Mouse (Mus musculus) left cerebral cortex, postnatal 10 days (tissue): ENCODE data around the gene Denr. TPM values are rescaled to one million over a fixed set of nuclear protein-coding genes. Genes with fewer than 3 reads are reported as not detected.

Experiments used
- DNase-seq, 2 experiments: peaks; one replicate each; pipeline ENCODE4 v3.0.0; 2021 to 2022; ENCODE audit warnings: low spot score in 2 of 2, mixed read lengths in 1 of 2; ENCODE audit errors: extremely low spot score in 1 of 2
- intact Hi-C: fragments of 180-260 bp; cut with DNase I; formaldehyde crosslinking; loops from one replicate; pipeline ENCODE4 v1.15.1; 2025
- total RNA-seq, 2 experiments: library from RNA; stranded (reverse); gene quantifications; 2 replicates each; pipeline ENCODE4 v1.2.3; 2021

Denr gene
- total RNA-seq, 2 experiments from 2014 or later, result 71.2 to 76.9 TPM

GRCm38 (mm10) chr5:123904059-123904672 lies 2.8 kb upstream of the Denr start:
- no peak for DNase-seq
- intact Hi-C loops, result loop anchor here (5.0 kb wide), 1 partner anchor 277 kb away; no protein-coding TSS in a partner anchor

- no peak for DNase-seq
- intact Hi-C loops, result loop anchor here (2.0 to 5.0 kb wide), 3 partner anchors 79 to 174 kb away; partner anchors contain the start of genes Kntc1 and Rsrc2
Observed at GRCm38 (mm10) chr5:123906146-123906975, 614 bp upstream of the Denr start.

GRCm38 (mm10) chr5:123907631-123907977 lies 629 bp downstream of the Denr start:
- no peak for DNase-seq
- intact Hi-C loops, result loop anchor here (2.0 to 5.0 kb wide), 3 partner anchors 80 to 175 kb away; partner anchors contain the start of genes Kntc1 and Rsrc2

GRCm38 (mm10) chr5:123914852-123915251 lies 7.9 kb downstream of the Denr start:
- intact Hi-C loops, result no loop called here
- no peak for DNase-seq

GRCm38 (mm10) chr5:123922112-123922511 lies 15.1 kb downstream of the Denr start:
- intact Hi-C loops, result no loop called here
- no peak for DNase-seq

- intact Hi-C loops, result no loop called here
- no peak for DNase-seq
Observed at GRCm38 (mm10) chr5:123927118-123927517, 20.1 kb downstream of the Denr start, which contains the start of gene Gm43518. Gene Gm43518, plus strand, starts transcription at chr5:123927418.

GRCm38 (mm10) chr5:123930508-123930989 lies 23.6 kb downstream of the Denr start, which contains the start of gene Ccdc62:
Gene Ccdc62, plus strand, starts transcription at chr5:123930679.
- DNase-seq, result peak; percentile 88 to 97
- intact Hi-C loops, result no loop called here

GRCm38 (mm10) chr5:123931131-123931530 lies 24.2 kb downstream of the Denr start:
- intact Hi-C loops, result no loop called here
- DNase-seq, result no peak

- no peak for DNase-seq
- intact Hi-C loops, result no loop called here
Observed at GRCm38 (mm10) chr5:123932927-123933326, 26.0 kb downstream of the Denr start.

GRCm38 (mm10) chr5:123933556-123933955 lies 26.6 kb downstream of the Denr start:
- intact Hi-C loops, result no loop called here
- no peak for DNase-seq

GRCm38 (mm10) chr5:123933957-123934591 lies 27.1 kb downstream of the Denr start:
- no peak for DNase-seq
- intact Hi-C loops, result no loop called here

- DNase-seq, result no peak
- intact Hi-C loops, result no loop called here
Observed at GRCm38 (mm10) chr5:123935931-123936330, 29.0 kb downstream of the Denr start.

- no peak for DNase-seq
- intact Hi-C loops, result no loop called here
Observed at GRCm38 (mm10) chr5:123938479-123938878, 31.5 kb downstream of the Denr start.

GRCm38 (mm10) chr5:123946546-123946945 lies 39.6 kb downstream of the Denr start:
- intact Hi-C loops, result loop anchor here (5.0 kb wide), 1 partner anchor 146 kb away; no protein-coding TSS in a partner anchor
- DNase-seq, result no peak

GRCm38 (mm10) chr5:123947041-123947761 lies 40.2 kb downstream of the Denr start:
- intact Hi-C loops, result loop anchor here (1.0 to 5.0 kb wide), 2 partner anchors 46 to 145 kb away; no protein-coding TSS in a partner anchor
- DNase-seq, result peak in 1 of 2 experiments; percentile 55

- intact Hi-C loops, result no loop called here
- DNase-seq, result no peak
Observed at GRCm38 (mm10) chr5:123952365-123953045, 45.5 kb downstream of the Denr start.

GRCm38 (mm10) chr5:123957213-123957612 lies 50.2 kb downstream of the Denr start:
- intact Hi-C loops, result no loop called here
- no peak for DNase-seq

- intact Hi-C loops, result no loop called here
Observed at GRCm38 (mm10) chr5:123959018-123959417, 52.0 kb downstream of the Denr start.

More at GRCm38 (mm10) chr5:123959018-123959417, 52.0 kb downstream of the Denr start:
- DNase-seq, result no peak
